Mouse (Mus musculus): ENCODE measurements at regions not wholly inside any gene's neighbourhood (a gene's known extent, or its start where the extent isn't known, plus 50 kb on each side); places are given as distances from the start of the nearest gene placed in this dataset. TPM values are rescaled to one million over a fixed set of nuclear protein-coding genes. Genes with fewer than 3 reads are reported as not detected.

DNA sequence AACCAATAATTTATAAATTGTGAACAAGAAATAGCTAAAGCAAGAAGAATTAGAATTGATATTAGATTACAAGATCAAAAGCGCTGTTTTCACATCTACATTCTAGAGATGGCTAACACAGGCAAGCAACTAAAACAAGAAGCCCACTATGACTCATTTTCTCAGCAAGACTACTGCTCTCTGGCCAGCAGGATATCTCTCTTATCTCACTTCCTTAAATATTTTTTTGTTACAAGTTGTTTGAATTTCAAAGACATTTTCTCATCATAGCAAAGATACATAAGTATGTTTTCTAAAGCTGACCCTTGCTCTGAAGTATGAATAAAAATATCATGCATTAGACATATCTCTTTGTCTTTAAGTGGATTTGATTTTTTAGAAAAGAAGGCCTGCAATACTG, 556.2 kb downstream of the Slco4c1 start:
- 88% methylated on average over 1 of the region's 1 CpGs for WGBS
- no peak for ATAC-seq

DNA sequence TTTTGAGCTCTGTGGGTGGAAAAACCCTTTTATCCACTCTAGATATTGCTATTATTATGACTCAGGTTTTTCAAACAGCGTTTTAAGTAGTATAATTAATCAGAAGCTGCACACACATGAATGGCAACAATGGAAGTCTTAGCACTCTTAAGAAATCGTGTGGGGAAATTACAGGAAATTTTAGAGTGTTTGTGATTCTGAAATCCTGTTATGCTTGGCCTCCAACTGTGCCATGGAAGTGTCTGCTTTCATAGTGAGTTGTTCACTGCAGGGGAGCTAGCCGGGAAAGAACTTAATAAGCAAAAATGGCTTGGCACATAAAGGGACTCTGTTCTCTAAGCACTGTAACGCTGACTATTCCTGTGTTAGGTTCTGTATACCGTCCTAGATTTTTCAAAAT, 570.7 kb downstream of the Slco4c1 start:
- Histone ChIP-seq H3K9ac (replicated peaks; ENCODE audit: low read depth) (no peak overlapping the region), H3K27me3 (replicated peaks; ENCODE audit: insufficient read depth, low read length) (no peaks in the 10 kb centered on the region), H3K9me3 (ENCODE audit: low read length) (no peaks in the 10 kb centered on the region), H3K4me1 (ENCODE audit: insufficient read depth, low read depth, low read length) (no peaks in the 10 kb centered on the region), H3K4me3 (ENCODE audit: low read depth, low read length) (no peak overlapping the region), H3K4me2 (replicated peaks; ENCODE audit: low read depth, low read length) (no peak overlapping the region), H3K36me3 (ENCODE audit: insufficient read depth, low read length) (no peaks in the 10 kb centered on the region), H3K27ac (ENCODE audit: low read length) (no peak overlapping the region)
- WGBS, result 50% methylated on average over 5 of the region's 5 CpGs
- DNase-seq (ENCODE audit: low spot score) (no peak), ATAC-seq (no peak)
- no peak for TF ChIP-seq CTCF (IDR thresholded peaks at IDR 0.05)
- TF ChIP-seq EP300 (IDR thresholded peaks at IDR 0.05), result no peak

More for the DNA sequence above, 556.2 kb downstream of the Slco4c1 start:
- no peak overlapping the region for H3K4me3 ChIP-seq (ENCODE audit: low read depth, low read length)
- H3K9me3 ChIP-seq (ENCODE audit: low read length), result no peaks in the 10 kb centered on the region
- no peak overlapping the region for H3K4me2 ChIP-seq (replicated peaks; ENCODE audit: low read depth, low read length)
- H3K27ac ChIP-seq (ENCODE audit: low read length), result no peak overlapping the region
- DNase-seq (ENCODE audit: low spot score), result no peak
- no peaks in the 10 kb centered on the region for H3K4me1 ChIP-seq (ENCODE audit: insufficient read depth, low read depth, low read length)
- H3K36me3 ChIP-seq (ENCODE audit: insufficient read depth, low read length), result no peaks in the 10 kb centered on the region
- no peak overlapping the region for H3K9ac ChIP-seq (replicated peaks; ENCODE audit: low read depth)
- H3K27me3 ChIP-seq (replicated peaks; ENCODE audit: insufficient read depth, low read length), result no peaks in the 10 kb centered on the region
- no peak for TF ChIP-seq CTCF (IDR thresholded peaks at IDR 0.05)
- no peak for TF ChIP-seq EP300 (IDR thresholded peaks at IDR 0.05)

GRCm38 (mm10) chr1:96278046-96278576, 593.9 kb downstream of the Slco4c1 start:
- Histone ChIP-seq H3K27ac (ENCODE audit: low read length) (no peak overlapping the region), H3K27me3 (replicated peaks; ENCODE audit: insufficient read depth, low read length) (no peaks in the 10 kb centered on the region), H3K4me2 (replicated peaks; ENCODE audit: low read depth, low read length) (no peak overlapping the region), H3K9me3 (ENCODE audit: low read length) (no peaks in the 10 kb centered on the region), H3K4me1 (ENCODE audit: insufficient read depth, low read depth, low read length) (no peaks in the 10 kb centered on the region), H3K36me3 (ENCODE audit: insufficient read depth, low read length) (no peaks in the 10 kb centered on the region), H3K4me3 (ENCODE audit: low read depth, low read length) (no peak overlapping the region), H3K9ac (replicated peaks; ENCODE audit: low read depth) (no peak overlapping the region)
- DNase-seq (ENCODE audit: low spot score), result no peak
- 52% methylated on average over 1 of the region's 1 CpGs for WGBS
- ATAC-seq, result no peak
- TF ChIP-seq CTCF (IDR thresholded peaks at IDR 0.05) (no peak), EP300 (IDR thresholded peaks at IDR 0.05) (no peak)

DNA sequence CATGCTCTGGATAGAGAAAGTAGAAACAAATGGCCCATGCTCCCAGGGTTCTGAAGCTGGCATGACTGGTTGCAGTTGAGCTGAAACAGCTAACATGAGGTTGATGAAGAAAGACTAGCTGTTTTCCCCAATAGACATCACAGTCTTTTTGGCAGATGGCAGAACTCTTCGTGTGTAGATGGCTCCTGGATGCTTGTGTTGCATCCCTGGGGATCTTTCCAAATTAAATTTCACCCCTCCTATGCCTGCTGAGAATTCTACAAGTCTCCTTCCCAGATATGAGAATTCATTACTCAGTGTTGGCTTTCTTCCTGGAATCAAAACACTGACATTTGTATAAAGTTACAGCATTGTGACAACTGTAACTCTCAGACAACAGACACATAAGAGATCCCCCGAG, 595.3 kb downstream of the Slco4c1 start:
- 64% methylated on average over 2 of the region's 2 CpGs for WGBS
- DNase-seq (ENCODE audit: low spot score) (no peak), ATAC-seq (no peak)
- no peaks in the 10 kb centered on the region for H3K4me1 ChIP-seq (ENCODE audit: insufficient read depth, low read depth, low read length)
- no peak for TF ChIP-seq CTCF (IDR thresholded peaks at IDR 0.05)
- TF ChIP-seq EP300 (IDR thresholded peaks at IDR 0.05), result no peak
- no peaks in the 10 kb centered on the region for H3K27me3 ChIP-seq (replicated peaks; ENCODE audit: insufficient read depth, low read length)
- no peak overlapping the region for H3K4me3 ChIP-seq (ENCODE audit: low read depth, low read length)
- no peak overlapping the region for H3K4me2 ChIP-seq (replicated peaks; ENCODE audit: low read depth, low read length)
- H3K9ac ChIP-seq (replicated peaks; ENCODE audit: low read depth), result no peak overlapping the region
- no peaks in the 10 kb centered on the region for H3K36me3 ChIP-seq (ENCODE audit: insufficient read depth, low read length)
- no peak overlapping the region for H3K27ac ChIP-seq (ENCODE audit: low read length)
- no peaks in the 10 kb centered on the region for H3K9me3 ChIP-seq (ENCODE audit: low read length)

Small RNAs in the stretch of these regions (microRNA-seq; reads per million reads assigned to microRNA genes)
- not detected for gene Gm22917

Measured in lung, postnatal 0 days (tissue).